ENCODE assay signal across 13 mouse cellular contexts in genomic region chr19:55914614-55915211, GRCm38 (mm10).
DNase-seq lines count a peak whose midpoint lies in the region; ATAC-seq lines count a peak whose summit lies in the region.
"Had no signal": no experiment of that assay in that cellular context is flagged by ENCODE, and none has a peak within 500 bp of the region (broad histone marks: within the 10 kb centered on the region; RNA-seq: fewer than 3 reads in every experiment).

No protein-coding gene starts in this region.

- H3K27ac ChIP-seq in forebrain, embryonic 11.5 days (ENCODE audit: low read depth, low read length), result no peak overlapping the region
- H3K27ac ChIP-seq in limb, embryonic 13.5 days, result 0 out of 2 replicates have a peak overlapping the region, but pooled peaks have one; percentile 10
- H3K27ac ChIP-seq in heart, embryonic 10.5 days, result no peak overlapping the region
- H3K27ac ChIP-seq in intestine, embryonic 16.5 days (ENCODE audit: low read length), result no peak overlapping the region
- H3K27ac ChIP-seq: hindbrain, embryonic 13.5 days; liver, embryonic 12.5 days had no signal

- H3K9ac ChIP-seq in forebrain, embryonic 11.5 days (ENCODE audit: low read length), result no peak overlapping the region
- H3K9ac ChIP-seq in limb, embryonic 13.5 days, result 0 out of 2 replicates have a peak overlapping the region, but pooled peaks have one; percentile 31
- no peak overlapping the region for H3K9ac ChIP-seq in intestine, embryonic 16.5 days (ENCODE audit: low read depth, low read length)
- H3K9ac ChIP-seq: hindbrain, embryonic 13.5 days; liver, embryonic 12.5 days had no signal

- no peak overlapping the region for H3K4me2 ChIP-seq in forebrain, embryonic 11.5 days (ENCODE audit: low read depth, low read length, severe bottlenecking)
- H3K4me2 ChIP-seq in limb, embryonic 13.5 days (replicated peaks), result no peak overlapping the region
- no peak overlapping the region for H3K4me2 ChIP-seq in intestine, embryonic 16.5 days (ENCODE audit: low read depth, low read length)
- H3K4me2 ChIP-seq: hindbrain, embryonic 13.5 days; liver, embryonic 12.5 days had no signal

- peak; percentile 43 for DNase-seq in retina, postnatal 1 day
- no peak for DNase-seq in retina, embryonic 14.5 days (ENCODE audit: low spot score)
- no peak for DNase-seq in forebrain, embryonic 11.5 days (ENCODE audit: low spot score)
- peak; percentile 19 to 26 for DNase-seq in thymus, postnatal 36 days
- DNase-seq in heart, embryonic 10.5 days (ENCODE audit: low spot score), result no peak
- no peak for DNase-seq in embryo, embryonic 10.5 days (ENCODE audit: low spot score)
- DNase-seq: cerebellum, adult 9-11 months; lung, postnatal 14 days had no signal

- peaks cover 10% of the 10 kb centered on the region; the same call in 1 of the 2 replicates for H3K4me1 ChIP-seq in forebrain, embryonic 11.5 days (replicated peaks; ENCODE audit: control insufficient read depth, insufficient read depth, low read length)
- H3K4me1 ChIP-seq in limb, embryonic 13.5 days, result peaks cover 26% of the 10 kb centered on the region
- H3K4me1 ChIP-seq in heart, embryonic 10.5 days, result no peaks in the 10 kb centered on the region
- peaks cover 6% of the 10 kb centered on the region for H3K4me1 ChIP-seq in intestine, embryonic 16.5 days (ENCODE audit: control insufficient read depth, insufficient read depth, low read length)
- H3K4me1 ChIP-seq: liver, embryonic 12.5 days had no signal

- no peak overlapping the region for H3K4me3 ChIP-seq in forebrain, embryonic 11.5 days (ENCODE audit: low read depth, low read length)
- H3K4me3 ChIP-seq in limb, embryonic 13.5 days, result no peak overlapping the region
- H3K4me3 ChIP-seq in heart, embryonic 10.5 days, result no peak overlapping the region
- H3K4me3 ChIP-seq in intestine, embryonic 16.5 days (ENCODE audit: low read length), result no peak overlapping the region
- H3K4me3 ChIP-seq: hindbrain, embryonic 13.5 days; liver, embryonic 12.5 days; myocyte had no signal

- 0 out of 2 replicates have a peak, but pooled peaks have one; percentile 46 for ATAC-seq in forebrain, embryonic 11.5 days (replicated peaks; ENCODE audit: low FRiP score)
- no peak for ATAC-seq in limb, embryonic 13.5 days (ENCODE audit: low FRiP score, low read depth)
- no peak for ATAC-seq in intestine, embryonic 16.5 days
- ATAC-seq: liver, embryonic 12.5 days had no signal

- no peaks in the 10 kb centered on the region for H3K9me3 ChIP-seq in forebrain, embryonic 11.5 days (ENCODE audit: control insufficient read depth, low read length)
- peaks cover 3% of the 10 kb centered on the region; the same call in 1 of the 2 replicates for H3K9me3 ChIP-seq in limb, embryonic 13.5 days
- no peaks in the 10 kb centered on the region for H3K9me3 ChIP-seq in heart, embryonic 10.5 days
- no peaks in the 10 kb centered on the region for H3K9me3 ChIP-seq in intestine, embryonic 16.5 days (ENCODE audit: control insufficient read depth, low read length)
- H3K9me3 ChIP-seq: hindbrain, embryonic 13.5 days; liver, embryonic 12.5 days had no signal

- 58% methylated on average over 20 of the region's 20 CpGs for WGBS in forebrain, embryonic 11.5 days
- WGBS in limb, embryonic 13.5 days, result 44% methylated on average over 20 of the region's 20 CpGs
- WGBS in heart, embryonic 10.5 days, result 90% methylated on average over 20 of the region's 20 CpGs
- 59% methylated on average over 20 of the region's 20 CpGs for WGBS in intestine, embryonic 16.5 days

- peaks cover 3% of the 10 kb centered on the region; the same call in 1 of the 2 replicates for H3K36me3 ChIP-seq in forebrain, embryonic 11.5 days (ENCODE audit: control insufficient read depth, insufficient read depth, low read length)
- peaks cover 67% of the 10 kb centered on the region for H3K36me3 ChIP-seq in limb, embryonic 13.5 days
- H3K36me3 ChIP-seq in heart, embryonic 10.5 days, result peaks cover 69% of the 10 kb centered on the region
- peaks cover 26% of the 10 kb centered on the region for H3K36me3 ChIP-seq in intestine, embryonic 16.5 days (ENCODE audit: control insufficient read depth, insufficient read depth, low read length)

- H3K27me3 ChIP-seq in forebrain, embryonic 11.5 days (ENCODE audit: control insufficient read depth, insufficient read depth, low read length), result peaks cover 2% of the 10 kb centered on the region
- H3K27me3 ChIP-seq in limb, embryonic 13.5 days, result no peaks in the 10 kb centered on the region; the same call in 1 of the 2 replicates
- no peaks in the 10 kb centered on the region for H3K27me3 ChIP-seq in heart, embryonic 10.5 days (ENCODE audit: insufficient read depth, poor library complexity, severe bottlenecking)
- no peaks in the 10 kb centered on the region for H3K27me3 ChIP-seq in intestine, embryonic 16.5 days (replicated peaks; ENCODE audit: control insufficient read depth, insufficient read depth, low read length)
- H3K27me3 ChIP-seq: hindbrain, embryonic 13.5 days had no signal

Comparison
In these comparisons a context has a peak if more than half of its experiments do, and no peak if none do; other contexts are left out.
1. DNase-seq: peak in retina, postnatal 1 day (single experiment) and thymus, postnatal 36 days (2 of 2); none in retina, embryonic 14.5 days (single experiment), forebrain, embryonic 11.5 days (single experiment), heart, embryonic 10.5 days (single experiment) and embryo, embryonic 10.5 days (single experiment).